Mouse (Mus musculus): ENCODE measurements around the gene Itpr1. TPM values are rescaled to one million over a fixed set of nuclear protein-coding genes. Genes with fewer than 3 reads are reported as not detected.
A peak's percentile ranks its signal among the peaks of the same experiment; 100 is the strongest.

Gene Itpr1
- polyA plus RNA-seq (2015; fragmentation: Nextera tagmentation; extraction: Ambion mirVana): 5.0 and 6.1 TPM in 2 replicates

DNA sequence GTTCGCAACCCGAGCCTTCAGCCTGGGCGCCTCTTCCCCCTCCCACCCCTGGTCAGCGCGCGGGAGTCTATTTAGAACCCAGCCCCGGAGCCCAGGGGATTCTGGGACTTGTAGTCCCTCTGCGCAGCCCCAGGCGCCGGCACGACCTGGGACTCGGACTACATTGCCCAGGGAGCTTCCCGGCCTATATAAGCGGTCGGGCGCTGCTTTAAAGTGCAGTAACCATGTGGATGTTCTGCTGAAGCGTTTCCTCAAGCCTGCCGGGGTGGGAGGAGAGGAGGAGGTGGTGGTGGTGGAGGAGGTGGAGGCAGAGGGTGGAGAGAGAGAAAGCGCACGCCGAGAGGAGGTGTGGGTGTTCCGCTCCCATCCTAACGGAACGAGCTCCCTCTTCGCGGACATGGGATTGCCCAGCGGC, at the start of gene Itpr1:
TSS of gene Itpr1 (plus strand) at position 216 of the 415 bp plus-strand sequence.
- peaks cover 21% of the 10 kb centered on the region for H3K4me1 ChIP-seq (replicated peaks)
- H3K27ac ChIP-seq (replicated peaks): 0 out of 2 replicates have a peak within 1 kb of the TSS, but pooled peaks have one; percentile 25
- H3K9me3 ChIP-seq: no peaks in the 10 kb centered on the region
- H3K4me3 ChIP-seq: peak within 1 kb of the TSS; percentile 65
- no peaks in the 10 kb centered on the region for H3K36me3 ChIP-seq
- H3K9ac ChIP-seq: peak within 1 kb of the TSS; percentile 49
- ATAC-seq (ENCODE audit: low FRiP score, low read depth): peak; percentile 100
- no peaks in the 10 kb centered on the region for H3K27me3 ChIP-seq
- H3K4me2 ChIP-seq: peak within 1 kb of the TSS; percentile 90
- 0% methylated on average over 27 of the region's 27 CpGs for WGBS

DNA sequence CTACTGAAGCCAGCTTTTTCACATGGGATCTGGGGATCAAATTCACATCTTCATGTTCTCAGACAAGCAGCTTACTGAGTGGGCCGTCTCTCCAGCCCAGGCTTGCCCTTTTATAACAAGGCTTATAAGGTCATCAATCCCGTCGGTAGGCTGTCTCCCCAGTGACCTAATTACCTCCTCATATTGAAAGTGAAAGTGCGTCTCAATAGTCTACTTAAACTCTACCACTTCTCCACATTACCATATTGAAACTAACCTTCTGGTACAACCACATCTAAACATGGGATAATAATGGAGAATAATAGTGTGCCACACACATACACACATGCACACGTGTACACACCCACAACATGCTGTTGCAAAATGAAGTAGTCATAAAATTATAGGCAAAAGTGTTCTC, 48.0 kb upstream of the Itpr1 start:
- no peak overlapping the region for H3K4me2 ChIP-seq
- no peaks in the 10 kb centered on the region for H3K27me3 ChIP-seq
- H3K4me3 ChIP-seq: no peak overlapping the region
- no peaks in the 10 kb centered on the region for H3K9me3 ChIP-seq
- no peaks in the 10 kb centered on the region for H3K36me3 ChIP-seq
- no peaks in the 10 kb centered on the region for H3K4me1 ChIP-seq (replicated peaks)
- no peak overlapping the region for H3K9ac ChIP-seq
- ATAC-seq (ENCODE audit: low FRiP score, low read depth): no peak
- WGBS: 77% methylated on average over 5 of the region's 5 CpGs
- no peak overlapping the region for H3K27ac ChIP-seq (replicated peaks)

GRCm38 (mm10) chr6:108165598-108165997, 47.3 kb upstream of the Itpr1 start:
- H3K4me1 ChIP-seq (replicated peaks): no peaks in the 10 kb centered on the region
- H3K36me3 ChIP-seq: no peaks in the 10 kb centered on the region
- no peak for ATAC-seq (ENCODE audit: low FRiP score, low read depth)
- 91% methylated on average over 2 of the region's 2 CpGs for WGBS
- no peak overlapping the region for H3K4me2 ChIP-seq
- no peaks in the 10 kb centered on the region for H3K27me3 ChIP-seq
- H3K9ac ChIP-seq: no peak overlapping the region
- no peak overlapping the region for H3K4me3 ChIP-seq
- H3K9me3 ChIP-seq: no peaks in the 10 kb centered on the region
- no peak overlapping the region for H3K27ac ChIP-seq (replicated peaks)

- no peak for ATAC-seq (ENCODE audit: low FRiP score, low read depth)
- Histone ChIP-seq H3K9me3 (no peaks in the 10 kb centered on the region), H3K9ac (no peak overlapping the region), H3K4me1 (replicated peaks) (no peaks in the 10 kb centered on the region), H3K4me3 (no peak overlapping the region), H3K4me2 (no peak overlapping the region), H3K27ac (replicated peaks) (no peak overlapping the region), H3K36me3 (peaks cover 10% of the 10 kb centered on the region), H3K27me3 (no peaks in the 10 kb centered on the region)
- 83% methylated on average over 7 of the region's 7 CpGs for WGBS
Measured at GRCm38 (mm10) chr6:108167946-108168680, 44.8 kb upstream of the Itpr1 start.

DNA sequence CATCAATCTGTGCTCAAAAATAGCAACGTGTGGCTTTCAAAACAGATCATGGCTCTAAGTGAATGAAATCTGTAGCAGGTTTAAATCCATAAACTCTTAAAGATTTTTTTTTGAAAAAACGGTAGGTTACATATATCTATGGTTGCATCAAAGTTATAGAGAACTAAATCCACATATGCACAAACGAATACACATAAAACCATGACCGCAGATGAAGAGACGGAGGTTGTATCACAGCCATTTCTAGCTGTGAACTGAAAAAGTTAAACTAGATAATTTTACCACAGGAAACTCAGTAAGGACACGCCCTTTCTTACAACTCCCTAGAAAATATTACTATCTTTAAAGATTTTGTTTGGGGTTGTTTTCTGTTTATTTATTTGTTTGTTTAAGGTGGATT, 44.2 kb upstream of the Itpr1 start:
- 94% methylated on average over 6 of the region's 6 CpGs for whole genome bisulfite sequencing
- H3K36me3 ChIP-seq: peaks cover 15% of the 10 kb centered on the region
- ATAC-seq (ENCODE audit: low FRiP score, low read depth): no peak
- H3K9me3 ChIP-seq: no peaks in the 10 kb centered on the region
- H3K27ac ChIP-seq (replicated peaks): no peak overlapping the region
- H3K27me3 ChIP-seq: no peaks in the 10 kb centered on the region
- no peak overlapping the region for H3K4me2 ChIP-seq
- no peak overlapping the region for H3K4me3 ChIP-seq
- H3K9ac ChIP-seq: no peak overlapping the region
- H3K4me1 ChIP-seq (replicated peaks): no peaks in the 10 kb centered on the region

DNA sequence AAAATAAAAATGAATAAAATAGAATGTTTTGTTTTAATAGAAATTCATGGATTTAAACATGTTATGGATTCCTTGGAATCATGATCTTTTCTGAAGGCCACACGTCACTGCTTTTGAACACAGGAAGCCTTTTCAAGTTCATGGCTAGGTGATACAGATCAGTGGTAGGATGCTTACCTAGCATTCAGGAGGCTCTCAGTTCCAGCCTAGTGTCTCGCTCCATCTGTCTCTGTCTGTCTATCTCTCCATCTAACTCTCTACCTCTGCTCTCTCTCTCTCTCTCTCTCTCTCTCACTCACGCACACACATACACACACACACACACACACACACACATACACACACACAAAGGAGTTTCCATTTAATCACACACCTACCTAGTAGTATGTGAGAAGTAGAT, 43.4 kb upstream of the Itpr1 start:
- Histone ChIP-seq H3K4me2 (no peak overlapping the region), H3K9me3 (no peaks in the 10 kb centered on the region), H3K9ac (no peak overlapping the region), H3K4me3 (no peak overlapping the region), H3K27ac (replicated peaks) (no peak overlapping the region), H3K36me3 (peaks cover 18% of the 10 kb centered on the region), H3K27me3 (no peaks in the 10 kb centered on the region), H3K4me1 (replicated peaks) (no peaks in the 10 kb centered on the region)
- no peak for ATAC-seq (ENCODE audit: low FRiP score, low read depth)
- 91% methylated on average over 3 of the region's 3 CpGs for WGBS

GRCm38 (mm10) chr6:108172219-108172618, 40.7 kb upstream of the Itpr1 start:
- H3K9me3 ChIP-seq: no peaks in the 10 kb centered on the region
- 90% methylated on average over 1 of the region's 1 CpGs for WGBS
- H3K4me2 ChIP-seq: no peak overlapping the region
- ATAC-seq (ENCODE audit: low FRiP score, low read depth): no peak
- no peak overlapping the region for H3K27ac ChIP-seq (replicated peaks)
- peaks cover 25% of the 10 kb centered on the region for H3K36me3 ChIP-seq
- H3K4me1 ChIP-seq (replicated peaks): no peaks in the 10 kb centered on the region
- H3K27me3 ChIP-seq: no peaks in the 10 kb centered on the region
- H3K4me3 ChIP-seq: no peak overlapping the region
- H3K9ac ChIP-seq: no peak overlapping the region

GRCm38 (mm10) chr6:108174181-108174580, 38.7 kb upstream of the Itpr1 start:
- Histone ChIP-seq H3K4me3 (no peak overlapping the region), H3K9me3 (no peaks in the 10 kb centered on the region), H3K36me3 (peaks cover 25% of the 10 kb centered on the region), H3K9ac (no peak overlapping the region), H3K4me2 (no peak overlapping the region), H3K27me3 (no peaks in the 10 kb centered on the region), H3K27ac (replicated peaks) (no peak overlapping the region), H3K4me1 (replicated peaks) (no peaks in the 10 kb centered on the region)
- ATAC-seq (ENCODE audit: low FRiP score, low read depth): no peak
- 94% methylated on average over 3 of the region's 3 CpGs for WGBS

GRCm38 (mm10) chr6:108179087-108179486, 33.8 kb upstream of the Itpr1 start:
- no peak overlapping the region for H3K27ac ChIP-seq (replicated peaks)
- no peak overlapping the region for H3K9ac ChIP-seq
- no peak for ATAC-seq (ENCODE audit: low FRiP score, low read depth)
- WGBS: 91% methylated on average over 2 of the region's 2 CpGs
- H3K36me3 ChIP-seq: peaks cover 8% of the 10 kb centered on the region; the same call in 1 of the 2 replicates
- no peak overlapping the region for H3K4me3 ChIP-seq
- no peaks in the 10 kb centered on the region for H3K9me3 ChIP-seq
- H3K27me3 ChIP-seq: no peaks in the 10 kb centered on the region
- peaks cover 3% of the 10 kb centered on the region; the same call in 1 of the 2 replicates for H3K4me1 ChIP-seq (replicated peaks)
- H3K4me2 ChIP-seq: no peak overlapping the region

DNA sequence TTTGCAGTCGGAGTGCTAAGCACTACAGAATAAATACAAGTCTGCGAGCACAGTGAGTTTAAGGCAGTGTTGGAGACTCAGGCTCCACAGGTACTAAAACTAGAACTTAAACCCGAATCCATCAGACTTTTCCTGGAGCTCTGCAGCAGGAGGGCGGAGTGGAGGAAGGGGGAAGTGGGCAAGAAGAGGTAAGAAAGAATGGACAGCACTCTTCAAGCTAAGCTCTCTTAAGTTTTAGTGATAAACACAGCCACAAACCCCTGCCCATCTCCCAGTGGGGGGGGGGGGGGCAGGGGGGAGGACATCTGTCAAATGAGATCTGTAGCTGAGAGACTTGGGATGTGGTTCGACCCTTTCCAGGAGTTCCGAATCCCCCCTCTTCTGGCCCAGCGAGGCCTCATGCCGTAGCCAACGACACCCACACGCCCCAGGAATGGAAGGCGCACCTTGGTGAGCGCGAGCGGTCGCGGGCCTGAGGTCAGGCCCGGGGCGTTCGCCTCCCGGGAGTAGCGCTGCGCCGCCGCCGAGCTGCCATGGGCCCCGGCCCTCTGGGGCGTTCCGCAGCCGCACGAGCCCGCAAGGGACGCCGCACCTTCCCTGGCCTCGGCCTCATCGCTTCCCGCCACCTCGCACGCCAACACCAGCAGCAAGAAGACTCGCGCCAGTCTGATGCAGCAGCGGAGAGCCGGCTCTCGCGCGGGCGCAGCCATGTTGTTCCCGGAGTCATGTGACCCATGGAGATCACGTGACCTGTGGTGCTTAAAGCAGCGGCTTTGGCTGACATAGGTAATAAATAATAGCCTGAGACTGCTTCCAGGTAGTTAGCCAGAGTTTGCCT, 27.8 kb upstream of the Itpr1 start, which contains the start of gene Sumf1:
TSS of gene Sumf1 (minus strand) at position 736 of the 838 bp plus-strand sequence.
- H3K27me3 ChIP-seq: no peaks in the 10 kb centered on the region
- peak within 1 kb of the TSS; percentile 75 for H3K4me3 ChIP-seq
- peak within 1 kb of the TSS; percentile 81 for H3K4me2 ChIP-seq
- WGBS: 4% methylated on average over 49 of the region's 49 CpGs
- no peaks in the 10 kb centered on the region for H3K36me3 ChIP-seq
- peak within 1 kb of the TSS; percentile 65 for H3K9ac ChIP-seq
- ATAC-seq (ENCODE audit: low FRiP score, low read depth): peak; percentile 97
- H3K4me1 ChIP-seq (replicated peaks): peaks cover 16% of the 10 kb centered on the region
- H3K27ac ChIP-seq (replicated peaks): no peak within 1 kb of the TSS
- H3K9me3 ChIP-seq: no peaks in the 10 kb centered on the region

DNA sequence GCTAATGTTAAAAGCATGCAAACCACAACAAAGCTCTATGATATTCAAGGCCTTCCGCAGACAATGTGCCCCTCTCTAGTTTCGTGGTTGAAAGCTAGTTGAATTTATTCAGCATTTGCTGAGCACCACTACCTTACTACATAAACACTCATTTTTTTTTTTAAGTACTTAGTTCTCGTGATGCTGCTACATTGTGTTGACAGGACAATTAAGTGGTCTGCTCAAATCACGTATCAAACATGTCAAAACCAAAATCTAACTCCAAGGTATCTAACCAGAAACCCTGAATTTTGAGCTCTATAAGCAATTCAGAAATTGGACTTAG, 27.2 kb upstream of the Itpr1 start:
- Histone ChIP-seq H3K9ac (peak overlapping the region; percentile 65), H3K27ac (replicated peaks) (no peak overlapping the region), H3K27me3 (no peaks in the 10 kb centered on the region), H3K4me3 (peak overlapping the region; percentile 75), H3K9me3 (no peaks in the 10 kb centered on the region), H3K4me1 (replicated peaks) (peaks cover 16% of the 10 kb centered on the region), H3K4me2 (peak overlapping the region; percentile 81), H3K36me3 (no peaks in the 10 kb centered on the region)
- ATAC-seq (ENCODE audit: low FRiP score, low read depth): no peak; the same call in 1 of the 2 replicates
- WGBS: 17% methylated on average over 4 of the region's 4 CpGs

- 98% methylated on average over 1 of the region's 1 CpGs for WGBS
- no peak overlapping the region for H3K4me2 ChIP-seq
- H3K4me1 ChIP-seq (replicated peaks): 0 out of 2 replicates have a peak, but pooled peaks cover under 1% of the 10 kb centered on the region
- no peaks in the 10 kb centered on the region for H3K9me3 ChIP-seq
- H3K9ac ChIP-seq: no peak overlapping the region
- no peaks in the 10 kb centered on the region for H3K27me3 ChIP-seq
- H3K27ac ChIP-seq (replicated peaks): no peak overlapping the region
- ATAC-seq (ENCODE audit: low FRiP score, low read depth): no peak
- no peaks in the 10 kb centered on the region for H3K36me3 ChIP-seq
- H3K4me3 ChIP-seq: no peak overlapping the region
Measured at GRCm38 (mm10) chr6:108190690-108191089, 22.2 kb upstream of the Itpr1 start.
